Mouse (Mus musculus) brain, embryonic 18.5 days (tissue): Measurements from ENCODE around the gene Eprs.

Source experiments
- DNase-seq: peaks from one replicate; pipeline ENCODE4 v3.0.0-alpha.2; 2012; ENCODE audit warnings: low read depth, low spot score

The Eprs gene

GRCm38 (mm10) chr1:185358211-185358610, 4.6 kb upstream of the Eprs start:
- DNase-seq = no peak

- DNase-seq = peak; percentile 14
Measured at GRCm38 (mm10) chr1:185363526-185364182, 810 bp downstream of the Eprs start.

- no peak for DNase-seq
Measured at GRCm38 (mm10) chr1:185364183-185364540, 1.3 kb downstream of the Eprs start.

- no peak for DNase-seq
Measured at GRCm38 (mm10) chr1:185367383-185367782, 4.5 kb downstream of the Eprs start.

GRCm38 (mm10) chr1:185369979-185370378, 7.1 kb downstream of the Eprs start:
- DNase-seq = no peak

GRCm38 (mm10) chr1:185376390-185376789, 13.5 kb downstream of the Eprs start:
- DNase-seq = no peak

GRCm38 (mm10) chr1:185377429-185377828, 14.6 kb downstream of the Eprs start:
- no peak for DNase-seq

GRCm38 (mm10) chr1:185401615-185402014, 38.8 kb downstream of the Eprs start:
- DNase-seq = no peak

- peak; percentile 22 for DNase-seq
Measured at GRCm38 (mm10) chr1:185404021-185404420, 41.2 kb downstream of the Eprs start.

- no peak for DNase-seq
Measured at GRCm38 (mm10) chr1:185405921-185406320, 43.1 kb downstream of the Eprs start.

GRCm38 (mm10) chr1:185409831-185410230, 47.0 kb downstream of the Eprs start:
- no peak for DNase-seq

- no peak for DNase-seq
Measured at GRCm38 (mm10) chr1:185418011-185418410, 55.2 kb downstream of the Eprs start.

- no peak for DNase-seq
Measured at GRCm38 (mm10) chr1:185419805-185420204, 57.0 kb downstream of the Eprs start.

- DNase-seq = no peak
Measured at GRCm38 (mm10) chr1:185420776-185421175, 57.9 kb downstream of the Eprs start.

GRCm38 (mm10) chr1:185426583-185426982, 63.7 kb downstream of the Eprs start:
- no peak for DNase-seq

- no peak for DNase-seq
Measured at GRCm38 (mm10) chr1:185430488-185430887, 67.6 kb downstream of the Eprs start.

GRCm38 (mm10) chr1:185431245-185431997, 68.6 kb downstream of the Eprs start:
- DNase-seq = no peak

GRCm38 (mm10) chr1:185431998-185432317, 69.1 kb downstream of the Eprs start:
- no peak for DNase-seq

- DNase-seq = no peak
Measured at GRCm38 (mm10) chr1:185433112-185433511, 70.3 kb downstream of the Eprs start.

- DNase-seq = peak; percentile 77
Measured at GRCm38 (mm10) chr1:185438841-185439580, 76.2 kb downstream of the Eprs start.

- DNase-seq = no peak
Measured at GRCm38 (mm10) chr1:185441703-185442472, 79.0 kb downstream of the Eprs start.

GRCm38 (mm10) chr1:185448936-185449335, 86.1 kb downstream of the Eprs start:
- DNase-seq = no peak
